Mouse (Mus musculus) olfactory bulb, adult 2 months (tissue): ENCODE measurements around the gene Bgn.

Experiments
- CTCF ChIP-seq: fragments of 200-500 bp; IDR thresholded peaks from 2 replicates; pipeline ENCODE4 v1.5.1; 2012; ENCODE audit warnings: low read depth, mild to moderate bottlenecking, low read length, moderate library complexity; ENCODE audit not compliant: insufficient read depth
- POLR2A ChIP-seq: fragments of 200-500 bp; IDR thresholded peaks from 2 replicates; pipeline ENCODE4 v1.6.1; 2012; ENCODE audit warnings: mild to moderate bottlenecking, low read depth, low read length, moderate library complexity; ENCODE audit not compliant: insufficient read depth

DNA sequence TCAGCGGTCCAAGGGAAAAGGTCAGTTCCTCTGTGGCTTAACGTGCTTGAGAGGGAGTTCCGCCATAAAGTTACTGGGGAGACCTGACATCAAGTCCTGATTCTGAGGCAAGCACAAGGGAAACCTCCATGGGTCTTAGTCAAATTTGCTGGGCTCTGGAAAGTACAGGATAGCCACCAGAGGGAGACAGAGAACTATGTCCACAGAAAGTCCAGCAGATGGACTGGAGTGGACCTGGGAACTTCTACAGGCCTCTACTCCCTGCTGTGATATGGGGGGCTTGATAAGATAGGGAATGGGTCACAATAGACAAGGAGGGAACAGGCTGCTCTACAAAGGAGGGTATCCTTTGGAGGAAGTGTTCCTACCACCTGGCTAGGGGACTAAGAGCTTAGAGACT lies 59.9 kb downstream of the Bgn start:
- TF ChIP-seq CTCF (no peak), POLR2A (no peak)
